Comparison of ENCODE assay signal across 18 mouse cellular contexts in the genomic region with DNA sequence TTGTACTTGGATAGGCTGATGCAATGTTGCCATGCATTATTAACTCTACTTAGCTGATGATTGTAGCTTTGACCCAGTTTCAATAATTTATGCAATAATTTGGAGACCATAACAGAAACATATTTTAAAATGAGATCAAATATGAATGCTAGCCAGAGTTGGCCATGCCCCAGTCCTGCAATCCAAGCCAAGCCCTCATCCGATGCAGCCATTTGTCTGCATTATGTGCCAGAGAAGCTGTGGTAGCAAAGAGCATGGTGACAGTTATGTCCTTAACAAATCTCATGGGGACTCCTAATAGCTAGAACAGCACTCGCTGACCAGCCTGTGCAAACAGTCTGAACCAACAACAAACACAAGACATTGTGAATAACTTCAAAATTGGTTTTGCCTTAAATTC.
DNase-seq lines count a peak whose midpoint lies in the region; ATAC-seq and TF ChIP-seq lines count a peak whose summit lies in the region.
"Had no signal": no experiment of that assay in that cellular context is flagged by ENCODE, and none has a peak within 500 bp of the region (broad histone marks: within the 10 kb centered on the region; RNA-seq: fewer than 3 reads in every experiment).

No protein-coding gene starts in this region.

- H3K36me3 ChIP-seq in lung, postnatal 0 days (ENCODE audit: insufficient read depth, low read length) = no peaks in the 10 kb centered on the region
- no peaks in the 10 kb centered on the region for H3K36me3 ChIP-seq in liver, embryonic 12.5 days
- H3K36me3 ChIP-seq: embryonic facial prominence, embryonic 12.5 days; heart, embryonic 12.5 days; hindbrain, embryonic 15.5 days had no signal

- ATAC-seq in lung, postnatal 0 days = no peak
- ATAC-seq in liver, embryonic 12.5 days = no peak
- ATAC-seq: forebrain, embryonic 13.5 days; forebrain, postnatal 0 days; intestine, embryonic 16.5 days had no signal

- H3K9ac ChIP-seq in lung, postnatal 0 days (replicated peaks; ENCODE audit: low read depth) = no peak overlapping the region
- H3K9ac ChIP-seq in liver, embryonic 12.5 days = no peak overlapping the region
- H3K9ac ChIP-seq: embryonic facial prominence, embryonic 12.5 days; forebrain, embryonic 13.5 days; forebrain, postnatal 0 days; heart, embryonic 12.5 days; hindbrain, embryonic 15.5 days had no signal

- intact Hi-C loops in left cerebral cortex, postnatal 4 days (cut with DNase I) = no loop called here
- intact Hi-C loops in left cerebral cortex, postnatal 14 days (cut with DNase I) = no loop called here

- H3K27ac ChIP-seq in lung, postnatal 0 days (ENCODE audit: low read length) = no peak overlapping the region
- no peak overlapping the region for H3K27ac ChIP-seq in liver, embryonic 12.5 days
- H3K27ac ChIP-seq: embryonic facial prominence, embryonic 12.5 days; forebrain, embryonic 13.5 days; hindbrain, embryonic 15.5 days had no signal

- H3K4me3 ChIP-seq in lung, postnatal 0 days (ENCODE audit: low read depth, low read length) = no peak overlapping the region
- no peak overlapping the region for H3K4me3 ChIP-seq in liver, embryonic 12.5 days
- H3K4me3 ChIP-seq: embryonic facial prominence, embryonic 12.5 days; forebrain, embryonic 13.5 days; heart, embryonic 12.5 days; hindbrain, embryonic 15.5 days had no signal

- no peak for TF ChIP-seq EP300 in lung, postnatal 0 days (IDR thresholded peaks at IDR 0.05)

- 75% methylated on average over 2 of the region's 2 CpGs for WGBS in lung, postnatal 0 days
- WGBS in liver, embryonic 12.5 days (ENCODE audit: insufficient replicate concordance) = 71% methylated on average over 2 of the region's 2 CpGs

- H3K9me3 ChIP-seq in lung, postnatal 0 days (ENCODE audit: low read length) = no peaks in the 10 kb centered on the region
- H3K9me3 ChIP-seq in liver, embryonic 12.5 days (replicated peaks) = no peaks in the 10 kb centered on the region; the same call in 1 of the 2 replicates
- H3K9me3 ChIP-seq: embryonic facial prominence, embryonic 12.5 days; forebrain, embryonic 13.5 days; heart, embryonic 12.5 days; hindbrain, embryonic 15.5 days had no signal

- no peaks in the 10 kb centered on the region for H3K4me1 ChIP-seq in lung, postnatal 0 days (ENCODE audit: insufficient read depth, low read depth, low read length)
- H3K4me1 ChIP-seq in liver, embryonic 12.5 days = no peaks in the 10 kb centered on the region
- H3K4me1 ChIP-seq: embryonic facial prominence, embryonic 12.5 days; forebrain, embryonic 13.5 days; heart, embryonic 12.5 days; hindbrain, embryonic 15.5 days had no signal

- DNase-seq in left cerebral cortex, postnatal 4 days = peak; percentile 31
- no peak for DNase-seq in left cerebral cortex, postnatal 14 days (ENCODE audit: low spot score in 2 of 2)
- peak; percentile 76 to 79 for DNase-seq in cerebellum, adult 18-20 months
- DNase-seq in cerebellum, adult 9-11 months = peak; percentile 86
- peak; percentile 73 to 74 for DNase-seq in cerebellum, postnatal 36 days
- no peak for DNase-seq in lung, postnatal 0 days (ENCODE audit: low spot score)
- no peak for DNase-seq in layer of hippocampus, postnatal 10 days (ENCODE audit: low spot score in 2 of 2)
- DNase-seq: adrenal gland, postnatal 25 days; forebrain, postnatal 0 days; gastrocnemius, postnatal 14 days; kidney, adult 2 months had no signal

- no peak overlapping the region for H3K4me2 ChIP-seq in lung, postnatal 0 days (replicated peaks; ENCODE audit: low read depth, low read length)
- no peak overlapping the region for H3K4me2 ChIP-seq in liver, embryonic 12.5 days
- H3K4me2 ChIP-seq: embryonic facial prominence, embryonic 12.5 days; forebrain, embryonic 13.5 days; heart, embryonic 12.5 days; hindbrain, embryonic 15.5 days had no signal

- no peaks in the 10 kb centered on the region for H3K27me3 ChIP-seq in lung, postnatal 0 days (replicated peaks; ENCODE audit: insufficient read depth, low read length)
- H3K27me3 ChIP-seq in liver, embryonic 12.5 days (replicated peaks) = no peaks in the 10 kb centered on the region
- H3K27me3 ChIP-seq: CH12.LX; embryonic facial prominence, embryonic 12.5 days; forebrain, embryonic 13.5 days; heart, embryonic 12.5 days; hindbrain, embryonic 15.5 days had no signal

- no peak for TF ChIP-seq CTCF in lung, postnatal 0 days (IDR thresholded peaks at IDR 0.05)

Comparison
In these comparisons a context has a peak if more than half of its experiments do, and no peak if none do; other contexts are left out.
1. DNase-seq: peak in left cerebral cortex, postnatal 4 days (single experiment), cerebellum, adult 18-20 months (2 of 2), cerebellum, adult 9-11 months (single experiment) and cerebellum, postnatal 36 days (2 of 2); none in left cerebral cortex, postnatal 14 days (0 of 2), lung, postnatal 0 days (single experiment) and layer of hippocampus, postnatal 10 days (0 of 2).